Mouse (Mus musculus): Measurements from ENCODE around the gene Cfap157.

Gene Cfap157

GRCm38 (mm10) chr2:32750887-32751664 lies 33.2 kb downstream of the Cfap157 start:
- no peak for DNase-seq (ENCODE audit: extremely low read depth, low read depth)

GRCm38 (mm10) chr2:32750199-32750598 lies 34.0 kb downstream of the Cfap157 start:
- DNase-seq (ENCODE audit: extremely low read depth, low read depth), result no peak

- DNase-seq (ENCODE audit: extremely low read depth, low read depth), result no peak
These were observed 35.1 kb downstream of the Cfap157 start for GRCm38 (mm10) chr2:32749082-32749481.

- DNase-seq (ENCODE audit: extremely low read depth, low read depth), result no peak
These were observed 39.8 kb downstream of the Cfap157 start for GRCm38 (mm10) chr2:32744272-32744982.

- no peak for DNase-seq (ENCODE audit: extremely low read depth, low read depth)
These were observed 42.1 kb downstream of the Cfap157 start for GRCm38 (mm10) chr2:32742173-32742531.

GRCm38 (mm10) chr2:32741273-32742172 lies 42.7 kb downstream of the Cfap157 start:
- DNase-seq (ENCODE audit: extremely low read depth, low read depth), result no peak

- no peak for DNase-seq (ENCODE audit: extremely low read depth, low read depth)
These were observed 43.3 kb downstream of the Cfap157 start, which contains the start of gene 6330409D20Rik for GRCm38 (mm10) chr2:32740916-32741272. TSS of gene 6330409D20Rik (minus strand) at chr2:32741016.

GRCm38 (mm10) chr2:32739311-32739710 lies 44.9 kb downstream of the Cfap157 start:
- no peak for DNase-seq (ENCODE audit: extremely low read depth, low read depth)

- no peak for DNase-seq (ENCODE audit: extremely low read depth, low read depth)
These were observed 47.2 kb downstream of the Cfap157 start for GRCm38 (mm10) chr2:32737008-32737407.

- no peak for DNase-seq (ENCODE audit: extremely low read depth, low read depth)
These were observed 47.9 kb downstream of the Cfap157 start for GRCm38 (mm10) chr2:32736306-32736829.

- no peak for DNase-seq (ENCODE audit: extremely low read depth, low read depth)
These were observed 49.3 kb downstream of the Cfap157 start for GRCm38 (mm10) chr2:32734933-32735332.

- DNase-seq (ENCODE audit: extremely low read depth, low read depth), result no peak
These were observed 49.7 kb downstream of the Cfap157 start for GRCm38 (mm10) chr2:32734480-32734879.

GRCm38 (mm10) chr2:32732695-32733094 lies 51.5 kb downstream of the Cfap157 start:
- DNase-seq (ENCODE audit: extremely low read depth, low read depth), result no peak

- no peak for DNase-seq (ENCODE audit: extremely low read depth, low read depth)
These were observed 52.3 kb downstream of the Cfap157 start for GRCm38 (mm10) chr2:32731911-32732310.

- DNase-seq (ENCODE audit: extremely low read depth, low read depth), result no peak
These were observed 53.4 kb downstream of the Cfap157 start for GRCm38 (mm10) chr2:32730854-32731253.

GRCm38 (mm10) chr2:32729547-32729946 lies 54.7 kb downstream of the Cfap157 start:
- no peak for DNase-seq (ENCODE audit: extremely low read depth, low read depth)

- DNase-seq (ENCODE audit: extremely low read depth, low read depth), result no peak
These were observed 55.8 kb downstream of the Cfap157 start for GRCm38 (mm10) chr2:32728463-32728862.

GRCm38 (mm10) chr2:32727435-32727834 lies 56.8 kb downstream of the Cfap157 start:
- peak; percentile 96 for DNase-seq (ENCODE audit: extremely low read depth, low read depth)
